Mouse (Mus musculus): Measurements from ENCODE around the gene Nrxn2. TPM values are rescaled to one million over a fixed set of nuclear protein-coding genes. Genes with fewer than 3 reads are reported as not detected.

The Nrxn2 gene
- polyA plus RNA-seq, 1 experiment, result 7.0 TPM

DNA sequence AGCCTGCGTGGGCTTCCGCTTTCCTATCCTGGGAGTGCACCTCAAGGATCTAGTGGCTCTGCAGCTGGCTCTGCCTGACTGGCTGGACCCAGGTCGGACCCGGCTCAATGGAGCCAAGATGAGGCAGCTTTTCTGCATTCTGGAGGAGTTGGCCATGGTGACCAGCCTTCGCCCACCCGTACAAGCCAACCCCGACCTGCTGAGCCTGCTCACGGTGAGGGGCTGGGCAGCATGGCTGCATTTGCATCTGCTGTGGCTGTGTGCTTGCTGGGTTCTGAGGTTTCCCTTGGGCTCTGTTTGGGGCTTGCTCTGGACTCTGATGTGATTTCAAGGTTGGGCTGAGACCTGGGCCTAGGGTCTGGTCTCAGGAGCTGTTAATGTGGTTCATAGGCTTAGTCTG lies 11.4 kb upstream of the Nrxn2 start:
- TF ChIP-seq POLR2A (IDR thresholded peaks at IDR 0.05; ENCODE audit: insufficient read depth, low read length) (no peak), EP300 (IDR thresholded peaks at IDR 0.05; ENCODE audit: insufficient read depth, low read depth, low read length) (no peak), CTCF (IDR thresholded peaks at IDR 0.05; ENCODE audit: low read depth, low read length) (no peak)
- Histone ChIP-seq H3K27ac (ENCODE audit: insufficient read depth, low read length) (no peak overlapping the region), H3K4me3 (ENCODE audit: low read depth, low read length) (no peak overlapping the region), H3K9ac (ENCODE audit: low read depth, poor library complexity, severe bottlenecking) (no peak overlapping the region), H3K4me1 (ENCODE audit: control insufficient read depth, insufficient read depth, low read length) (peaks cover 9% of the 10 kb centered on the region), H3K36me3 (ENCODE audit: control insufficient read depth, insufficient read depth, low read length, poor library complexity, severe bottlenecking) (no peaks in the 10 kb centered on the region), H3K27me3 (ENCODE audit: control insufficient read depth, insufficient read depth, low read length, poor library complexity, severe bottlenecking) (no peaks in the 10 kb centered on the region), H3K9me3 (replicated peaks; ENCODE audit: control insufficient read depth, insufficient read depth, low read length, poor library complexity, severe bottlenecking) (no peaks in the 10 kb centered on the region)

DNA sequence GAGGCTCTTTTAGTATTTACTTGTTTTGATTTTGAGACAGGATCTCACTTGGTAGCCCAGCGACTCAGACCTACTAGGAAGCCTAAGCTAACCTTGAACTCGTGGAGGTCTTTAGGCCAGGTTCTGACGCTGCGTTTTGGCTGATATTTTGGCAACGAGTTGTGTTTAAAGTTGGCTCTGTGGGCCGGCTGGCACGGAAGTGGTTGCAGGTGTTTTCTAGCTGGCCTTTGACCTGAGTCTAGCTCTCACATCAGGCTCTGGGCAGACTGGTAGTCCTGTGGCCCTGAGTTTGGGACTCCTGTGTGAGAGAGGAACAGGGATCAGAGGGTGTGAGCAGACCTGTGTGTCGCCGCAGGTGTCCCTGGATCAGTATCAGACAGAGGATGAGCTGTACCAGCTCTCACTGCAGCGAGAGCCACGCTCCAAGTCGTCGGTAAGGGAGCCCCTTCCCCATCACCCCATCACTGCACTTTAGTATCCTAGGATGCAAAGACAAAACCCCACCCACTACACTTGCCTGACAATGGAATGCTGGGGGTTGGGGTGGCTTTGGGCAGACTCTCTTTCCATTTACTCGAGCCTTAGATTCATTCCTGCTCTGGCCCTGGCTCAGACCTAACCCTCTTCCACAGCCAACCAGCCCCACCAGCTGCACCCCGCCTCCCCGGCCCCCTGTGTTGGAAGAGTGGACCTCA lies 10.6 kb upstream of the Nrxn2 start:
- Histone ChIP-seq H3K27ac (ENCODE audit: insufficient read depth, low read length) (peak overlapping the region; percentile 36; the same call in 1 of the 2 replicates), H3K9ac (ENCODE audit: low read depth, poor library complexity, severe bottlenecking) (peak overlapping the region; percentile 13; the same call in 1 of the 2 replicates), H3K9me3 (replicated peaks; ENCODE audit: control insufficient read depth, insufficient read depth, low read length, poor library complexity, severe bottlenecking) (no peaks in the 10 kb centered on the region), H3K4me1 (ENCODE audit: control insufficient read depth, insufficient read depth, low read length) (peaks cover 9% of the 10 kb centered on the region), H3K4me3 (ENCODE audit: low read depth, low read length) (peak overlapping the region; percentile 41), H3K36me3 (ENCODE audit: control insufficient read depth, insufficient read depth, low read length, poor library complexity, severe bottlenecking) (no peaks in the 10 kb centered on the region), H3K27me3 (ENCODE audit: control insufficient read depth, insufficient read depth, low read length, poor library complexity, severe bottlenecking) (no peaks in the 10 kb centered on the region)
- no peak for TF ChIP-seq CTCF (IDR thresholded peaks at IDR 0.05; ENCODE audit: low read depth, low read length)
- no peak for TF ChIP-seq EP300 (IDR thresholded peaks at IDR 0.05; ENCODE audit: insufficient read depth, low read depth, low read length)
- TF ChIP-seq POLR2A (IDR thresholded peaks at IDR 0.05; ENCODE audit: insufficient read depth, low read length), result no peak

DNA sequence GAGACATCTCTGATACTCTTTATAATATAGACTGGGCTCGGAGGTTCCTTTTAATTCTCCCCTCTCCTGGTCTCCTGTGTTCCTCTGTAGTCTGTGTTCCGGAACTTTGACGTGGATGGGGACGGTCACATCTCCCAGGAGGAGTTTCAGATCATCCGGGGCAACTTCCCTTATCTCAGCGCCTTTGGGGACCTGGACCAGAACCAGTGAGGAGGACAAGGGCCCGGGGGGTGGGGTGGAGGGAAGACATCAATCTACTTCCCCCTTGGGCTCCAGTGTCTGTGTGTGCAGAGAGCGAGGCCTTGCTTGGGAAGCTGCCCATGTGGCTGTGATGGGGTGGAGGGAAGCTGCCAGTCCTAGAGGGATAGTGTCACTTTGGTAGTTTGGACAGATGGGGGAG lies 9.8 kb upstream of the Nrxn2 start:
- TF ChIP-seq EP300 (IDR thresholded peaks at IDR 0.05; ENCODE audit: insufficient read depth, low read depth, low read length), result no peak
- no peak for TF ChIP-seq POLR2A (IDR thresholded peaks at IDR 0.05; ENCODE audit: insufficient read depth, low read length)
- TF ChIP-seq CTCF (IDR thresholded peaks at IDR 0.05; ENCODE audit: low read depth, low read length), result no peak
- peak overlapping the region; percentile 41 for H3K4me3 ChIP-seq (ENCODE audit: low read depth, low read length)
- H3K36me3 ChIP-seq (ENCODE audit: control insufficient read depth, insufficient read depth, low read length, poor library complexity, severe bottlenecking), result no peaks in the 10 kb centered on the region
- H3K27me3 ChIP-seq (ENCODE audit: control insufficient read depth, insufficient read depth, low read length, poor library complexity, severe bottlenecking), result no peaks in the 10 kb centered on the region
- peak overlapping the region; percentile 13; the same call in 1 of the 2 replicates for H3K9ac ChIP-seq (ENCODE audit: low read depth, poor library complexity, severe bottlenecking)
- peaks cover 9% of the 10 kb centered on the region for H3K4me1 ChIP-seq (ENCODE audit: control insufficient read depth, insufficient read depth, low read length)
- no peaks in the 10 kb centered on the region for H3K9me3 ChIP-seq (replicated peaks; ENCODE audit: control insufficient read depth, insufficient read depth, low read length, poor library complexity, severe bottlenecking)
- peak overlapping the region; percentile 36; the same call in 1 of the 2 replicates for H3K27ac ChIP-seq (ENCODE audit: insufficient read depth, low read length)

DNA sequence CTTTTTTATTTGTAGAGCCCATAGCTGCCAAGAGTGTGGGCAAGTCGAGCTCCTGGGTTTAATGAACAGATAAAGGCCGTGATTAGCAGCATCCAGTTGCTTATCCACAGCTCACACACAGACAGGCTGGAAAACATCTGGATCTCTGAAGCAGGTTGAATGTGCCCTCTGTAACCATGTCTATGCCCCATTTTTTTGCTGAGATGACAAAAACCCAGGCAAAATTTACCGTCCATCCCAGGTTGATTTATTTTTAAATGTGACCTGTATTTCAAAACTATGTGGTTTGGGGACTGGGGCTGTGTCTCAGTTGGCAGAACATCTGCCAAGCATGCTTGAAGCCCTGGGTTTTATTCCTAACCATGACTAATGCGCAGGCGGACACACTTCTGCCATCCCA lies 9.4 kb upstream of the Nrxn2 start:
- H3K4me1 ChIP-seq (ENCODE audit: control insufficient read depth, insufficient read depth, low read length), result peaks cover 9% of the 10 kb centered on the region
- no peak for TF ChIP-seq CTCF (IDR thresholded peaks at IDR 0.05; ENCODE audit: low read depth, low read length)
- no peak for TF ChIP-seq EP300 (IDR thresholded peaks at IDR 0.05; ENCODE audit: insufficient read depth, low read depth, low read length)
- no peak for TF ChIP-seq POLR2A (IDR thresholded peaks at IDR 0.05; ENCODE audit: insufficient read depth, low read length)
- no peaks in the 10 kb centered on the region for H3K9me3 ChIP-seq (replicated peaks; ENCODE audit: control insufficient read depth, insufficient read depth, low read length, poor library complexity, severe bottlenecking)
- H3K36me3 ChIP-seq (ENCODE audit: control insufficient read depth, insufficient read depth, low read length, poor library complexity, severe bottlenecking), result no peaks in the 10 kb centered on the region
- H3K4me3 ChIP-seq (ENCODE audit: low read depth, low read length), result no peak overlapping the region
- 0 out of 2 replicates have a peak overlapping the region, but pooled peaks have one; percentile 13 for H3K9ac ChIP-seq (ENCODE audit: low read depth, poor library complexity, severe bottlenecking)
- H3K27ac ChIP-seq (ENCODE audit: insufficient read depth, low read length), result no peak overlapping the region
- no peaks in the 10 kb centered on the region for H3K27me3 ChIP-seq (ENCODE audit: control insufficient read depth, insufficient read depth, low read length, poor library complexity, severe bottlenecking)

DNA sequence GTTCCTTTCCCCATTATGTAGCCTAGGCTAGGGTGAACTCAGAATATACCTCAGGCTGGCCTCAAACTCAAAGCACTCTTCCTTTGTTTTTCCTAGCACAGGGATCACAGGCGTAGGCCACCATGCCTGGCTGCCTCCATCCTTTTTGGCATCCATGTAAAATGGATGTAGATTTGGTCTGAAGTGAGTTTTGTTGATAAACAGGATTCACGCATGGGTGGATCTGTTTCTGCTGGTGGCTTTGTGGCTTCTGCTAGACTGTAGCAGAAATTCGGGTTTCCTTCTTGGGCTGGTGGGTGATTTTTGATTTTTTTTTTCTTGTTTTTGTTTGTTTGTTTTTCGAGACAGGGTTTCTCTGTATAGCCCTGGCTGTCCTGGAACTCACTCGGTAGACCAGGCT lies 8.6 kb upstream of the Nrxn2 start:
- TF ChIP-seq POLR2A (IDR thresholded peaks at IDR 0.05; ENCODE audit: insufficient read depth, low read length) (no peak), CTCF (IDR thresholded peaks at IDR 0.05; ENCODE audit: low read depth, low read length) (no peak)
- Histone ChIP-seq H3K4me1 (ENCODE audit: control insufficient read depth, insufficient read depth, low read length) (peaks cover 10% of the 10 kb centered on the region), H3K9ac (ENCODE audit: low read depth, poor library complexity, severe bottlenecking) (no peak overlapping the region), H3K27ac (ENCODE audit: insufficient read depth, low read length) (no peak overlapping the region), H3K9me3 (replicated peaks; ENCODE audit: control insufficient read depth, insufficient read depth, low read length, poor library complexity, severe bottlenecking) (no peaks in the 10 kb centered on the region), H3K4me3 (ENCODE audit: low read depth, low read length) (no peak overlapping the region), H3K36me3 (ENCODE audit: control insufficient read depth, insufficient read depth, low read length, poor library complexity, severe bottlenecking) (no peaks in the 10 kb centered on the region), H3K27me3 (ENCODE audit: control insufficient read depth, insufficient read depth, low read length, poor library complexity, severe bottlenecking) (no peaks in the 10 kb centered on the region)

DNA sequence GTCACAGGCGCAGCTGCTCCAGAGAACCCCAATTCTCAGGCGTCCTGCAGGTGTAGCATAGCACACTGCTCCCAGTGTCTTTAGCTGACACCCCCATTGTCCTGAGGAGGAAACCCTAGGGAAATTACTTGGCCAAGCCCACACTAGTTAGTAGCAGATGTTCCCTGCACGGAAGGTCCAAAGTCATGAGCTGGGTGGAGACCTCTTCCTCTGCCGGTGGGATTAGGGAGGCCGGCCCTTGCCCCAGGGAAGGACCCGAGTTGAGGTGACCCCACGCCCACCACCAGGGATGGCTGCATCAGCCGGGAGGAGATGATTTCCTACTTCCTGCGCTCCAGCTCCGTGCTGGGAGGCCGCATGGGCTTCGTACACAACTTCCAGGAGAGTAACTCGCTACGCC lies 5.7 kb upstream of the Nrxn2 start:
- Histone ChIP-seq H3K4me1 (ENCODE audit: control insufficient read depth, insufficient read depth, low read length) (peaks cover 10% of the 10 kb centered on the region), H3K36me3 (ENCODE audit: control insufficient read depth, insufficient read depth, low read length, poor library complexity, severe bottlenecking) (no peaks in the 10 kb centered on the region), H3K9ac (ENCODE audit: low read depth, poor library complexity, severe bottlenecking) (peak overlapping the region; percentile 9; the same call in 1 of the 2 replicates), H3K4me3 (ENCODE audit: low read depth, low read length) (peak overlapping the region; percentile 46), H3K27ac (ENCODE audit: insufficient read depth, low read length) (peak overlapping the region; percentile 7; the same call in 1 of the 2 replicates), H3K9me3 (replicated peaks; ENCODE audit: control insufficient read depth, insufficient read depth, low read length, poor library complexity, severe bottlenecking) (no peaks in the 10 kb centered on the region), H3K27me3 (ENCODE audit: control insufficient read depth, insufficient read depth, low read length, poor library complexity, severe bottlenecking) (no peaks in the 10 kb centered on the region)
- TF ChIP-seq EP300 (IDR thresholded peaks at IDR 0.05; ENCODE audit: insufficient read depth, low read depth, low read length) (peak; percentile 62), CTCF (IDR thresholded peaks at IDR 0.05; ENCODE audit: low read depth, low read length) (no peak)

Measured in ES-Bruce4 (cell line).